Mouse (Mus musculus) C2C12 (cell line): ENCODE results near the gene Amz1. TPM values are rescaled to one million over a fixed set of nuclear protein-coding genes. Genes with fewer than 3 reads are reported as not detected.

ENCODE experiments used
- H3K27me3 ChIP-seq: one replicate; pipeline ENCODE4 v1.6.1; 2011; ENCODE audit not compliant: control insufficient read depth, insufficient read depth, insufficient read length
- H3K36me3 ChIP-seq: one replicate; pipeline ENCODE4 v1.6.1; 2011; ENCODE audit not compliant: control insufficient read depth, insufficient read depth
- H3K4me3 ChIP-seq: one replicate; pipeline ENCODE4 v1.5.1; 2011; ENCODE audit warnings: mild to moderate bottlenecking, control low read depth; ENCODE audit not compliant: poor library complexity, insufficient read depth, severe bottlenecking
- H3K79me2 ChIP-seq: one replicate; pipeline ENCODE4 v1.6.1; 2011; ENCODE audit not compliant: control insufficient read depth, insufficient read depth
- H3K79me3 ChIP-seq: one replicate; pipeline ENCODE4 v1.6.1; 2011; ENCODE audit warnings: low read depth, control low read depth
- H3ac ChIP-seq: one replicate; pipeline ENCODE3; 2011; ENCODE audit warnings: low read depth; ENCODE audit not compliant: control insufficient read depth, insufficient read length
- CEBPB ChIP-seq: IDR thresholded peaks from one replicate; pipeline ENCODE4 v1.6.1; 2011; ENCODE audit warnings: low read depth, mild to moderate bottlenecking, control low read depth, moderate library complexity
- CTCF ChIP-seq: IDR thresholded peaks from one replicate; pipeline ENCODE4 v1.5.1; 2011; ENCODE audit not compliant: control insufficient read depth, insufficient read depth, insufficient read length
- FOSL1 ChIP-seq: IDR thresholded peaks from one replicate; pipeline ENCODE4 v1.8.0; 2011; ENCODE audit warnings: mild to moderate bottlenecking, low read length; ENCODE audit not compliant: poor library complexity, insufficient read depth, severe bottlenecking
- MAX ChIP-seq: IDR thresholded peaks from one replicate; pipeline ENCODE4 v1.6.1; 2011; ENCODE audit warnings: mild to moderate bottlenecking, control low read depth
- MYOD1 ChIP-seq: IDR thresholded peaks from one replicate; pipeline ENCODE4 v1.6.1; 2011; ENCODE audit warnings: low read depth; ENCODE audit not compliant: control insufficient read depth, insufficient read length
- MYOG ChIP-seq: IDR thresholded peaks from one replicate; pipeline ENCODE4 v1.6.1; 2011; ENCODE audit not compliant: control insufficient read depth, insufficient read length; ENCODE audit errors: extremely low read depth
- USF1 ChIP-seq: IDR thresholded peaks from one replicate; pipeline ENCODE4 v1.6.1; 2011; ENCODE audit warnings: low read depth, mild to moderate bottlenecking, control low read depth, moderate library complexity
- polyA plus RNA-seq: library from polyadenylated mRNA; unstranded; fragments of >200 nt; fragmentation: generic; extraction: Trizol; gene quantifications from one replicate; pipeline ENCODE4 v1.2.1, GENCODE M21; 2012; ENCODE audit warnings: missing spikeins

Gene Amz1
- polyA plus RNA-seq, 1 experiment: 0.43 TPM

GRCm38 (mm10) chr5:140789561-140789960, 65.6 kb downstream of the Amz1 start:
- H3K27me3 ChIP-seq: no peaks in the 10 kb centered on the region
- peaks cover 4% of the 10 kb centered on the region for H3K79me3 ChIP-seq
- H3ac ChIP-seq: no peak overlapping the region
- H3K79me2 ChIP-seq: peaks cover 32% of the 10 kb centered on the region
- H3K36me3 ChIP-seq: peaks cover under 1% of the 10 kb centered on the region
- no peak for TF ChIP-seq MAX
- no peak for TF ChIP-seq CEBPB
- no peak for TF ChIP-seq MYOD1
- no peak overlapping the region for H3K4me3 ChIP-seq

- TF ChIP-seq MYOG (no peak), MYOD1 (peak; percentile 21), MAX (no peak)
- Histone ChIP-seq H3K79me2 (peaks cover 32% of the 10 kb centered on the region), H3K79me3 (peaks cover 4% of the 10 kb centered on the region), H3ac (no peak overlapping the region), H3K4me3 (no peak overlapping the region), H3K27me3 (no peaks in the 10 kb centered on the region), H3K36me3 (no peaks in the 10 kb centered on the region)
Measured at GRCm38 (mm10) chr5:140790392-140790791, 66.5 kb downstream of the Amz1 start.

GRCm38 (mm10) chr5:140790937-140791877, 67.3 kb downstream of the Amz1 start:
- TF ChIP-seq USF1: no peak
- peak; percentile 83 for TF ChIP-seq MAX
- Histone ChIP-seq H3K36me3 (no peaks in the 10 kb centered on the region), H3ac (peak overlapping the region; percentile 26), H3K79me3 (peaks cover 4% of the 10 kb centered on the region), H3K79me2 (peaks cover 32% of the 10 kb centered on the region), H3K4me3 (no peak overlapping the region), H3K27me3 (no peaks in the 10 kb centered on the region)

- H3K36me3 ChIP-seq: no peaks in the 10 kb centered on the region
- no peaks in the 10 kb centered on the region for H3K27me3 ChIP-seq
- no peak overlapping the region for H3ac ChIP-seq
- H3K79me2 ChIP-seq: peaks cover 32% of the 10 kb centered on the region
- no peak overlapping the region for H3K4me3 ChIP-seq
- H3K79me3 ChIP-seq: peaks cover 4% of the 10 kb centered on the region
- no peak for TF ChIP-seq MYOD1
- TF ChIP-seq FOSL1: no peak
- no peak for TF ChIP-seq CTCF
- no peak for TF ChIP-seq MYOG
- no peak for TF ChIP-seq USF1
- TF ChIP-seq CEBPB: no peak
- no peak for TF ChIP-seq MAX
Measured at GRCm38 (mm10) chr5:140792233-140792632, 68.3 kb downstream of the Amz1 start.

GRCm38 (mm10) chr5:140794753-140795152, 70.8 kb downstream of the Amz1 start:
- H3K27me3 ChIP-seq: no peaks in the 10 kb centered on the region

GRCm38 (mm10) chr5:140795176-140795575, 71.2 kb downstream of the Amz1 start:
- Histone ChIP-seq H3K36me3 (no peaks in the 10 kb centered on the region), H3K27me3 (no peaks in the 10 kb centered on the region), H3K79me2 (peaks cover 19% of the 10 kb centered on the region), H3K79me3 (peaks cover 6% of the 10 kb centered on the region), H3ac (no peak overlapping the region), H3K4me3 (no peak overlapping the region)
- no peak for TF ChIP-seq USF1

More at GRCm38 (mm10) chr5:140794753-140795152, 70.8 kb downstream of the Amz1 start:
- Histone ChIP-seq H3K36me3 (no peaks in the 10 kb centered on the region), H3K4me3 (no peak overlapping the region), H3K79me3 (peaks cover 6% of the 10 kb centered on the region), H3ac (no peak overlapping the region), H3K79me2 (peaks cover 23% of the 10 kb centered on the region)
- no peak for TF ChIP-seq MAX
- TF ChIP-seq MYOD1: no peak
- TF ChIP-seq FOSL1: no peak
- no peak for TF ChIP-seq USF1
- TF ChIP-seq MYOG: no peak
- no peak for TF ChIP-seq CEBPB
